Mouse (Mus musculus): Measurements from ENCODE around the gene Pip5k1b.

DNA sequence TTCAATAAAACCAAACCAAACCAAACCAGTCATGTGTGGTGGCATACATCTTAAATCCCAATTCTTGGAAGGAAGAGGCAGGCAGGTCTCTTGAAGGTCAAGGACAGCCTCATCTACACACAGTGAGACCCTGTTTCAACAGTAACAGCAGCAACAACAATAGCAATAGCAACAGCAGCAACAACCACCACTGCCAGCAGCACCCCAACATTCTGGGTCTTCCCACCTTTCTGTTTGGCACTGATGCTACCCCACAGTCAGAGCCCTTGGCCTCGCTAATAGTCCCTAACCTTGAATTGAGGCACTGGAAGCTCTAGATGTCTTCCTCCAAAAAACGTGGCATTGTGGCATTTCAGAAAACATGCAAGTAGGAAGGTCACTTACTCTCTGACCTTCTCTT, 225.3 kb downstream of the Pip5k1b start:
- TF ChIP-seq USF1 (IDR thresholded peaks at IDR 0.05; ENCODE audit: low read depth) (no peak), CTCF (IDR thresholded peaks at IDR 0.05; ENCODE audit: control insufficient read depth, insufficient read depth, insufficient read length) (no peak), MAX (IDR thresholded peaks at IDR 0.05) (no peak), MYOD1 (IDR thresholded peaks at IDR 0.05; ENCODE audit: control insufficient read depth, insufficient read length, low read depth) (no peak), MYOG (IDR thresholded peaks at IDR 0.05; ENCODE audit: control insufficient read depth, extremely low read depth, insufficient read length) (no peak), CEBPB (IDR thresholded peaks at IDR 0.05; ENCODE audit: low read depth) (no peak), FOSL1 (IDR thresholded peaks at IDR 0.05; ENCODE audit: insufficient read depth, low read length, poor library complexity, severe bottlenecking) (no peak)
